ENCODE assay signal across 17 mouse cellular contexts in the genomic region with DNA sequence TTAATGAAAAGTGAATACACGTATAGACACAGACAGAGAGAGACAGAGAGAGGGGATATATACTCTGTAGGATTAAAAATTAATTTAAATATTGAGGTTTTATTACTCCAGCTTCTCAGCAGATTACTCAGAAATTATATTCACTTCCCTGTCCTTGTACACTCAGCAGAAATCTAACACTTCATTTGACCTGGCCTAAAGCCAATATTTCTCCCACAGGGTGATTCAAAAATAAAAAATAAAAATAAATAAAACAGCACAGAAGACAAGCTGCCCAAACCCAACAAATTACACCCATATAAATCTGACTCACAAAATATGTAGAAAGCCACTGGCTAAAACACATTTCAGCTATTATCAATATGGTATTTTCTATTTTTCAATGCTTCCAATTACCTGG.
"Had no signal": no experiment of that assay in that cellular context is flagged by ENCODE, and none has a peak within 500 bp of the region (broad histone marks: within the 10 kb centered on the region; RNA-seq: fewer than 3 reads in every experiment).

No protein-coding gene starts in this region.

- H3K27ac ChIP-seq: kidney, embryonic 15.5 days; left cerebral cortex, adult 2 months; limb, embryonic 10.5 days; liver, embryonic 15.5 days; macrophage; midbrain, embryonic 15.5 days; neural tube, embryonic 13.5 days; stomach, embryonic 15.5 days had no signal

- H3K36me3 ChIP-seq: liver, embryonic 15.5 days; midbrain, embryonic 15.5 days; neural tube, embryonic 13.5 days; stomach, embryonic 15.5 days had no signal

- DNase-seq: kidney, adult 18-20 months; kidney, postnatal 25 days; retina, postnatal 1 day; right cerebral cortex, postnatal 4 days; thymus, adult 2 months; thymus, postnatal 25 days had no signal

- H3K4me3 ChIP-seq: kidney, embryonic 15.5 days; left cerebral cortex, adult 2 months; limb, embryonic 10.5 days; liver, embryonic 15.5 days; megakaryocyte, embryonic 14.5 days; midbrain, embryonic 15.5 days; neural tube, embryonic 13.5 days; stomach, embryonic 15.5 days had no signal

- H3K9ac ChIP-seq: kidney, embryonic 15.5 days; liver, embryonic 15.5 days; midbrain, embryonic 15.5 days; neural tube, embryonic 13.5 days; stomach, embryonic 15.5 days had no signal

- H3K27me3 ChIP-seq: kidney, embryonic 15.5 days; liver, embryonic 15.5 days; megakaryocyte, embryonic 14.5 days; midbrain, embryonic 15.5 days; neural tube, embryonic 13.5 days; stomach, embryonic 15.5 days had no signal

- H3K4me1 ChIP-seq: kidney, embryonic 15.5 days; limb, embryonic 10.5 days; liver, embryonic 15.5 days; megakaryocyte, embryonic 14.5 days; stomach, embryonic 15.5 days had no signal

- H3K9me3 ChIP-seq: kidney, embryonic 15.5 days; limb, embryonic 10.5 days; liver, embryonic 15.5 days; midbrain, embryonic 15.5 days; neural tube, embryonic 13.5 days; stomach, embryonic 15.5 days had no signal

- H3K4me2 ChIP-seq: kidney, embryonic 15.5 days; liver, embryonic 11.5 days; liver, embryonic 15.5 days; midbrain, embryonic 11.5 days; midbrain, embryonic 15.5 days; neural tube, embryonic 13.5 days; stomach, embryonic 15.5 days had no signal

- ATAC-seq: midbrain, embryonic 15.5 days had no signal
